Mouse (Mus musculus): ENCODE measurements around the gene Synrg.

Synrg gene

DNA sequence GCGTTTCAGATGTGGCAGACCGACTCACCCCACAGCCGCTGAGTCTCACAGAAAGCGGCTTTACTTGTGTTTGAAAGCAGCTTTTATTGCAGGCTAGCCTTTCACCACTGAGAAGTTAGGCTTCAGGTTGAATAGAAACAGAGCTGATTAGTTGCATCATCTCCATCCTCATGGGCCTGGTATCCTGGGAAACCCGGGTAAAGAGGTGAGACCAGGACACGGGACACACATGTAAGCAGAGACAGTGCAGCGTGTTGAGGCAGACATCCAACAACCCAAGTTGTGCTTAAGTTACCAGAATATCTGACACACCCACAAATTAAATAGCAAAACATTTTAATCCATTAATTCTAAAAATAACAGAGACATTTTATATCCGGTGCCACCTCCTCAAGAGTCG is 114.4 kb downstream of the Synrg start:
- DNase-seq, result no peak

DNA sequence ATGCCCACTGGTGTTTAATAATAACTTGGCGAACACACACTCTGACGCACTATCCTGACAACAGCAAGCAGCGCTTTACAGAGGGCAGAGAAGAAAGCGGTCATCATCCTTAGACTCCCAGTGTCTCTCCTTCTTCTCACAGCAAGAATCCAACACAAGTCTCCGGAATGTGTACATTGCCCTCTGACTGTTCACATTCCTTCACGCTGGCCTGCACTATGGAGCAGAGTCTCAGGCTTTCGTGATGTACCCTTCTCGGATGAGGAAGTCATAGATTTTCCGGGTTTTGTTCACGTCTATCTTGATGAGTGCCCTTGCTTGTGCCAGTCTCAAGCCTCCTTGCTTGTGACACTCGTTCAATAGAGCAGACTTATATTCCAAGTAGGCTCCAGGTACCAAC is 115.1 kb downstream of the Synrg start:
- DNase-seq, result peak; percentile 42

DNA sequence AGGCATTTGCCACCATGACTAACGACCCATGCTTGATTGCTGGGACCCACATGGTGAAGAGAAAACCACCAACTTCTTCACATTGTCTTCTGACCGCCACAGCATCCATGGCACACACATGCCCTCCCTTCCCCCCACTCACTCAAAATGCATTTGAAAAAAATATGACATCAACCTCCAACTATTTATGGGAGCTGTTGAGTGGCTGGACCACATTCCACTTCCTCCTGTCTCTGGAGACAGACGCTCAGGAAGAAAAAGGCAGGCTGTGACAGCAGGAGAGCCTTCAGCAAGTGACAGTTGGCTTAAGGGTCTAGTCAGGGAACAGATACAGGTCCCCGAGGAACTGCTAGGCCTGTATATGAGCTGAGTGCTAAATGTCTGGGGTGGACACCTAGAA is 115.7 kb downstream of the Synrg start:
- DNase-seq, result no peak

DNA sequence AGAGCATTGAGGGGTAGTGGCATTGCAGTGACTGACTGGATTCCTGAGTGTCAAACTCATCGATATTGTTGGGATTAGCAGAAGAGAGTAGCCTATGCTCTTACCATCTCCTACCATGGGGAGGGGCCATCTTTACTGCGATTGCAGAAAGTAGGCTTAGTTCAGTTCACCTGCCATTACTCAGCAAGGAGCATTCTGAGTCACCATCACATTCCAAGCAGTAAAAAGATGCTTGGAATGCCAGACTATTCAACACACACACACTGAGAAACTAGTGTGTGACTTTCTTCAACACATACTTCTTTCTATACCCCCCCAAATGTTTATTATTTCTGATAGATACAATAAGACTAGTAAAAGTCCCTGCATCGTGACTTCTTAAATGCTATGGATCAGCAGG is 116.1 kb downstream of the Synrg start:
- DNase-seq, result no peak

DNA sequence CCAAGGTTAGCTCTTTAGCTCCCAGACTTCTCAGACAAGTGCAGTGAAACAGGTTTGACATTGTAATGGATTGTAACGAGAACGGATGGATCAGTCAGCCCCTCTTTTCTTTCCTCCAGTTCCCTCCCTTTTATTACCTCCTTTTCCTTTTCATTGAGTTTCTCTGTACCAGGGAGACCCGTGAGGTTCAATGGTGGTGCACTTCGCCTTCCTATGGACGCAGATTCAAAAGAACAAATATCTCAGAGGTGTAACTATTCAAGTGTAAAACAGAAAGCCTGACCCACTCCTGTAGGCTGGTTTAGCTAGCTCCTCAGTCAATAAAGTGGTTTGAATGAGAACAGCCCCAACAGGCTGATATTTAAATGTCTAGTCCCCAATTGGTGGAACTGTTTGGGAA is 117.7 kb downstream of the Synrg start:
- DNase-seq, result no peak

DNA sequence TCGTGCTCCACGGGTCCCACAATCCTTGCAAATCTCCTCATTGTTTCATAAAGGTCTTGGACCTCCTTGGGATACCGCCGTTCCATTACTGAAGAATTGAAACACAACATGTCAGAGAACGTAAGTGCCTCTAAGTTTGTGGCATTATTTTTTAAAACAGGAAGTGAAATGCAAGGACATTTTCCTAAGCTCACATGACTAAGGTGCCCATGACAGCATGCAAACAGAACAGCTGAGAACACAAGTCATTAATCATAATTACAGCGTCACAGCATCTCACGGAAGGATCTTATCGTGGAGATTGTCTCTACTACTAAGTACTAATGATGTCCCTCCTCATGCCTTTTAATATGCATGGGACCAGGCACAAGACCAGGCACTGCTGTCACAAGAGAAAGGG is 126.3 kb downstream of the Synrg start:
- no peak for DNase-seq
